Mouse (Mus musculus) induced T-regulatory cell, adult 2 months (primary cell): ENCODE measurements around the gene Retreg1.
A peak's percentile ranks its signal among the peaks of the same experiment; 100 is the strongest.
"Not testable (repeated sequence)": the region's sequence is repeated elsewhere in the genome, so short reads cannot be mapped to it uniquely, and the experiment has no call there.

Experiments
- DNase-seq: peaks from one replicate; pipeline ENCODE4 v3.0.0-alpha.2; 2012; ENCODE audit warnings: low read depth

Retreg1 gene

GRCm38 (mm10) chr15:25948257-25949223 lies 105.6 kb downstream of the Retreg1 start:
- DNase-seq, result peak; percentile 56

DNA sequence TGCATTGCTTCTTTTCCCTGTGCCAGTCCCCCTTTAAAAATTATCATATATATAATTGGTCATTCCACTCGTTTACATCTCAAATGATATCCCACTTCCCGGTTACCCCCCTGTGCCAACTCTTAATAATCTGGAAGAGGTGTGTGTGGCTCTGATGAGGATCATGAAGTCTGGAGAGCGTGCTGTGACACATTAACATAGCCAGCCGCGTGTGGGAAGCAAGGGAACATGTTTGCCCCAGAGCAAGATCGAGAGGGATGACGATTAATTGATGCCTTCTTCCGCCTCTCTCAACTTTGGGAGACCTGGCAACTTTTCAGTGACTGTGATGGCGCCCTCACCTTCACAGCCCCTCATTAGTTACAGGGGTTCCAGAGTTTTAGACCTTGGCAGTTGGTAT lies 106.7 kb downstream of the Retreg1 start:
- DNase-seq, result no peak

DNA sequence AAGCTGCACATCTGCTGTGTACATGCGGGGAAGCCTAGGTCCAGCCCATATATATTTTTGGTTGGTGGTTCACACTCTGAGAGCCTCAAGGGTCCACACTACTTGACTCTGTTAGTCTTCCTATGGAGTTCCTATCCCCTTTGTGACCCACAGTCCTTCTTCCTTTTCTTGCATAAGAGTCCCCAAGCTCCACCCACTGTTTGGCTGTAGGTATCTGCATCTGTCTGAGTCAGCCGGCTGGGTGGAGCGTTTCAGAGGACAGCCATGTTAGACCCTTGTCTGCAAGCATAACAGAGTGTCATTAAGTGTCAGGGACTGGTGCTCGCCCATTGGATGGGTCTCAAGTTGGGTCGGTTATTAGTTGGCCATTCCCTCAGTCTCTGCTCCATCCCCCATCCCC lies 107.6 kb downstream of the Retreg1 start:
- DNase-seq, result no peak

DNA sequence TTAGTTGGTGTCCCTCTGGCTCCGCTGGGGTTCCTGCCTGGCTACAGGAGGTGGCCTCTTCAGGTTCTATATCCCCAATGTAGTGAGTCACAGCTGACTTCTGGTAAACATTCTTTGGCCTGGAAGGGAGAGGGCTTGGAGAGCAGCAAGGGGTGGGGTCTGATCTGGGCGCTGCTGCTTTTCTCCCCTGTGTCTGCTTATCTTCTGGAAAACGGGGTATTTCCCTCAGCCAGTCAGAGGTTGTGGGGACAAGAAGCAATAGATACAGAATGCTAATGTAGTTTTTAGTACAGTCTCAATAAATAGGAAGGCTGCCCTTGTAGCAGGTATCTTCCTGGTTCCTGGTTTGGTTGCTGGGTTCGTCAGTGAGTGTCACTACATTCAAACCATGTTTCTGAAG lies 108.1 kb downstream of the Retreg1 start:
- DNase-seq, result no peak

DNA sequence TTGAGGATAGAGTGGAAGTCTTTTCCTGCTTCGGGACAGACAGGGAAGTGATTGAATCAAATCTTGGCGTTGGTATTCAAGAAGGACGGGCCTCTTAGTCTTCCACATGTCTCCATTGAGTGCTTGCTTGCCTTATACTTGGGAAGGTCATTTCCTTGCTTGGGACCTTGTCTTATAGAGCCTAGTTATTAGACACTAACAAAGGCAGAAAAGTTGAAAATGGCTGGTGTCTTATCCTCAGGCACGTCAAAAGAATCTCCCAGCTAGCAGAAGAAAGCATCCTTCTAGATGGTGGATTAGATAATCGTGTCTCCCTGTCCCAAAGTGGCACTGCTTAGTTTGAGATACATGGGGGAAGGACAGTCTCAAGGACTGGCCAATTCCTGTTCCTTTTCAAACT lies 113.0 kb downstream of the Retreg1 start:
- DNase-seq, result no peak

DNA sequence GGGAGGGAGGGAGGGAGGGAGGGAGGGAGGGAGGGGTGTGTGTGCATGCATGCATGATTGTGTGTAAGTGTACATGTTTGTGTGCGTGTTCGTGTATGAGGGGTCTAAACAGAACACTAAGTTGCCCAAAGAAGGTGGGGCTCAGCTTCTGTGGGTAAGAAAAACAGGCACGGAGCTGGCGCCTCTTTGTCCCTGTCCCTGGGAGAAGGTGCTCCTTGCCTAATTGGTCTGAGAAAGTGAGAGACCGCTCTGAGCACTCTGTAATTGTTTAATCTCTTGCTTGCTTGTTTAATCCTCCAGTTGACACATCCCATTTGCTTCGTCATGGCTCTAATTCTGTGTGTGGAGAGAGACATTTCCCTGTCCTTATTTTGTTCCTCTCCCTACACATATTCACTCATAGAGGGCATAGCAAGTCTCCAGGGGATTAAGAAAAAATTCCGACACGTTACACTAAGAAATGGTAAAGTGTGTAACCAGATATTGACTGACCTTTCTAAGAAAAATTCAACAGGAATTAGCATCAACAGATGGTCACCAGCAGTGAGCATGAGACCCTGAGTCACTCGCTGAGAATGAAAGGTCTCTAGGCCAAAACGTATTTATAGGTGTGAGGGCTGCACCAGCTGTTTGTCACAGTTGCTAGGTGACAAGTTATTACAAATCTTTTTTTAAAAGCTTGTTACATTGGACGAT lies 113.6 kb downstream of the Retreg1 start:
- no peak for DNase-seq

DNA sequence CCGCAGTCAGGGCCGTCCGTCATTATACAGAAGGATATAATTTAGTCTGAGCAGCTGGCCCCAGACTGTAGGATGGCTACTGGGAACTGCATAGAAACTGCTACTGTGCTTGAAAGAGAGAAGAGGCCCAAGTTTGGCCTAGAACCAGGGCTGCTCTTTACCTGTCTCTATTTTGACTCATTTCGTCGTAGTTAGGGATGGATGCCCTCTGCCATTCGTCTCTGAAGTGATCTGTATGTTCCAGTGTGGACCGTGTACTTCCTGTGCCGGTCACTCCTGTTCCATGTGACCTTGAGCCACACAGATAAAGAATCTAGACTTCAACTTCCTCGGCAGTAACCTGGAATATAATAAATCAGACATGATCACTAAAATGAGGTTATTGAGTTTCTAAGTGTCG lies 114.7 kb downstream of the Retreg1 start:
- DNase-seq, result no peak

DNA sequence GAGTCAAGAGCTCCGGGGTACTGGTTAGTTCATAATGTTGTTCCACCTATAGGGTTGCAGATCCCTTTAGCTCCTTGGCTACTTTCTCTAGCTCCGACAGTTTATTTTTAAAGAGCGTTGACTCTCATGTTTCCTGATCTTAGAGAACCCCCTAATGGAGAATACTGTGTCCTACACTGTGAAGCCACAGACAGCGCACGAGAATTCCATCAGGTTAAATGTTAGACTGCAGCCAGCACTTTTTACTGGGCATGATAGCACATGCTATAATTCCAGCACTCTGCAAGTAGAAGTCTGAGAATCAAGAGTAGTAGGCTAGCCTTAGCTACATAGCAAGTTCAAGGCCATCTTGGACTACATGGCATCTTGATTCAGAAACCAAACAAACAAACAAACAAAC lies 116.4 kb downstream of the Retreg1 start:
- DNase-seq, result peak; percentile 42

DNA sequence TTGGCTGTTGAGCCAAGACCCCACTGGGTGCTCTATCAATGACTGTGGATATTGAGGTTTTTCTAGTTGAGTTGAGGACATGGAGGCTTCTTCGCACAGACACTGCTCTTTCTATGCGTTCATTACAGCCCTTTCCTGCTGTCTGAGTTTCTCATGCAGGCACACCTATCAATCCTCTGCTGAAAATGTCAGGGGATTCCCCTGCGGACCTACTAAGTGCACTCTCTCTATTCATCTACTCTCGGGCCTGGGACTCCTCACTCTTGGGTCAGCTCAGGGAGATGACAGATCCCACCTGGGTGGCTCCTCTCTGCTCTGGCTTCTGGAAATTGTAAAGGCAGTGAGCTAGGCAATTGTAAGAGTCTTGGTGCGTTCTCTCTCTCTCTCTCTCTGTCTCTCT lies 117.3 kb downstream of the Retreg1 start:
- DNase-seq, result no peak

GRCm38 (mm10) chr15:25966220-25966774 lies 123.3 kb downstream of the Retreg1 start:
- DNase-seq, result no peak

DNA sequence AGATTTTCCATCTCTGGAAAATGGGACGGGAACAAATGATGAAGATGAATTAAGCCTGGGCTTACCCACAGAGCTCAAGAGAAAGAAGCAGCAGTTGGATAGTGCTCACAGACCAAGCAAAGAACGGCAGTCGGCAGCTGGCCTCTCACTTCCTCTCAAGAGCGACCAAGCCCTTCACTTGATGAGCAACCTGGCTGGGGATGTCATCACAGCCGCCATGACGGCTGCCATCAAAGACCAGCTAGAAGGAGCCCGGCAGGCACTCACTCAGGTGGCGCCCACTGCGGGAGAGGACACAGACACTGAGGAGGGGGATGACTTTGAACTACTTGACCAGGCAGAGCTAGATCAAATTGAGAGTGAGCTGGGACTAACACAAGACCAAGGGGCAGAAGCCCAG lies 128.6 kb downstream of the Retreg1 start:
- DNase-seq, result no peak

DNA sequence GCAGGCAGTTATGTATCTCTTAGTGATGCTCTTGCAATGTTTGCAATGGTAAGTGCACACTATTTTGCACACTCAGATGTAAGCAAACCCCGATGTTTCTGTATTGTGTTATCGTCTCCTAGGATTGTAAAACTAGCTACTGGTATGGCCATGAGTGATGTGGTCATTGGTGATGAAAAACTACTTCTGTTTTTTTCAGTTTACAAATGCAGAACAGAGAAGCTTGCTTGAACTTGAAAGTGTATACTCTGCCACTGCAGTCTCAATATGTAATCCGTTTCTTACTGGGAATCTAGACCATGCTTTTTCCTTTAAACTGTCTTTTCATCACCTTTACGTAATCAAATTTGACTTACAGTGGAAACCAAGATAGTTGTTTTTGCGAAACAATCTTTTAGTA lies 129.8 kb downstream of the Retreg1 start:
- no peak for DNase-seq

- no peak for DNase-seq
These were observed 131.4 kb downstream of the Retreg1 start for GRCm38 (mm10) chr15:25974352-25974751.

GRCm38 (mm10) chr15:25975810-25976209 lies 132.8 kb downstream of the Retreg1 start:
- no peak for DNase-seq

DNA sequence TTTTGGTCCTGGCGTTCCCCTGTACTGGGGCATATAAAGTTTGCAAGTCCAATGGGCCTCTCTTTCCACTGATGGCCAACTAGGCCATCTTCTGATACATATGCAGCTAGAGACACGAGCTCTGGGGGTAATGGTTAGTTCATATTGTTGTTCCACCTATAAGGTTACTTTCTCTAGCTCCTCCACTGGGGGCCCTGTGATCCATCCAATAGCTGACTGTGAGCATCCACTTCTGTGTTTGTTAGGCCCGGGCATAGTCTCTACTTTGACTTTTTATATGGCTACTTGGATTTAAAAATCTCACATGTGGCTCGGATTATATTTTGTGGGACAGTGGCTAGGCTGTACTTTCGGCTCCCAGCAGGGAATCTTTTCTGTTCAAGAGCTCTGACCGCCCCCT lies 140.6 kb downstream of the Retreg1 start:
- not testable (repeated sequence) for DNase-seq

GRCm38 (mm10) chr15:25984067-25984733 lies 141.2 kb downstream of the Retreg1 start, which contains the start of gene Zfp622:
Gene Zfp622, plus strand, starts transcription at chr15:25984366.
- peak; percentile 99 for DNase-seq

GRCm38 (mm10) chr15:25984734-25985492 lies 141.9 kb downstream of the Retreg1 start:
- DNase-seq, result peak; percentile 38

GRCm38 (mm10) chr15:25992992-25993727 lies 150.2 kb downstream of the Retreg1 start:
- peak; percentile 86 for DNase-seq

DNA sequence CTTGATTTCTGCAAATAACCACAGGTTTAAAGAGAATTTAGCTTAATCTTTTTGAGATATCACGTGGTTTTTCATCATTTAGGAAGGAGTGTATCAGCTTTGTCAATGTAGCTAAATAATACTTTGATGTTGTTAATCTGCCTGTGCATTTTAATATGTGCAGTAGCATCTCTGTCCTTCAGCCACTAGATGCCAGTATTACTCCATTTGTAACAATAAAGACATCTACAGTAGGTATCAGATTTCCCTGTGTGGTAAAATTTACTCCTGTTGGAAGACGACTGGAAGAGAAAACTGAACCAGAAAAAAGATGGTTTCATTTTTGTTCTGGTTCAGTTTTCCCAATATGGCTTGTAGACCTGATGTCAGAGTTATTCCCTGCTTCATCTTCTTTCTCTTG lies 152.5 kb downstream of the Retreg1 start:
- DNase-seq, result peak; percentile 47

DNA sequence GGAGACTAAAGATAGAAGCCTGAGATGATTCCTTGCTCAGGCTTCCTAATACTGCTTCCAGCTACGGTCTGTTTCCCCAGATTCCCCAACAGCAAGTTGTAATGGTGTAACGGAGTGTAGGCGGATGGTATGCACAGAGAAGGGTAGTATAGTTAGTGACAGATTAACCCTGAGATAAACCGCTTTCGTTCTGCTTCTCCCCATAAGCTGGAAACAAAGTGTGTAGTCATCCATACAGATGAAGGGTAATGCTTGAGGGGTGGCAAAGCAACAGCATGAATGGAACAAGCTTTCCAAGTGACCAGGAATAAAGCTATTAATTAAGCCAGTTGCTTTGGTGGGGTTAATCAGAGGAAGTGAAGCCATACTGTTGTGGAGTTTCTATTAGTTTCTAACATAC lies 156.6 kb downstream of the Retreg1 start:
- DNase-seq, result not testable (repeated sequence)

- no peak for DNase-seq
These were observed 165.6 kb downstream of the Retreg1 start for GRCm38 (mm10) chr15:26008621-26009020.
